Mouse (Mus musculus): ENCODE measurements around the gene Dus2.
A peak's percentile ranks its signal among the peaks of the same experiment; 100 is the strongest.

The Dus2 gene

GRCm38 (mm10) chr8:106044151-106044550 is 53.0 kb downstream of the Dus2 start:
- DNase-seq (ENCODE audit: low read depth, low spot score), result no peak

- DNase-seq (ENCODE audit: low read depth, low spot score), result no peak
These were observed 55.9 kb downstream of the Dus2 start for GRCm38 (mm10) chr8:106046872-106047559.

- no peak for DNase-seq (ENCODE audit: low read depth, low spot score)
These were observed 56.9 kb downstream of the Dus2 start for GRCm38 (mm10) chr8:106047854-106048630.

DNA sequence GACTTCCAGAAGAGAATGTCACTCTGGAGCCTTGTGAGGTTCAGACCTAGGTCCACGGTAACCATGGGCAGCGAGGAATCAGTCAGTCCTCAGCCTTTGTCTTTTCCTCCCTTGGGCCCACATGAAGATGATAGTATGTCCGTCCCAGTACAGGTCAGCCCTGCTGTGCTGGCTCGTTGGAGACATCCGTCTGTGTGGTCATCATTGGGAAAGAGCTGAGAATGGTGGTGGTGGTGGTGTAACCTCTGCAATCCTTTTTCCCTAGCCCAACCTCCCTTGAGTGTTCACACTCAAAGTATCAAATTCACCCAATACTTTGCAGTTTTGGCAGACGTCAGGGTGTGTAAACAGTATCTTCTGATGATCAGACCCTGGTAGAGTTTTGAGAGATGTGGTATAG is 58.7 kb downstream of the Dus2 start:
- DNase-seq (ENCODE audit: low read depth, low spot score), result no peak

DNA sequence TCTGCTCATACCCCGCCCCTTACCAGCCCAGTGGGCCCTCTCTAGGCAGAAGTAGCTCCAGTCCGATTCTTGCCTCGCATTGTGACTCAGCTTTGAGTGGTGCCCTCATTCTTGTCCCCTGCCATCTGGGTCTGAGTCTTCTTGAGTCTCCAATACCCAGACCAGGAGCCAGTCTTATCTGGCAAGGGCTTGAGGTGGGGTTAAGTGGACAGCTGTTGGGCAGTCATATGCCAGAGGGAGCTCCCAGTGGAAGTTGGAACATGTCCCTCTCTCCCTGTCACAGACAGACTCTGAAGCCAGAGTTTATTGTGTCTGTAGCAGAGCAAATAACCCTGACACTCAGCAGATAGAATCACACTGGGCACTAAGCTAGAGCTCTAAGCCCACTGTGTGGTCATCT is 59.9 kb downstream of the Dus2 start:
- DNase-seq (ENCODE audit: low read depth, low spot score), result no peak

- peak; percentile 75 for DNase-seq (ENCODE audit: low read depth, low spot score)
These were observed 61.5 kb downstream of the Dus2 start for GRCm38 (mm10) chr8:106052510-106053089.

GRCm38 (mm10) chr8:106054190-106054811 is 63.2 kb downstream of the Dus2 start:
- DNase-seq (ENCODE audit: low read depth, low spot score), result peak; percentile 83

DNA sequence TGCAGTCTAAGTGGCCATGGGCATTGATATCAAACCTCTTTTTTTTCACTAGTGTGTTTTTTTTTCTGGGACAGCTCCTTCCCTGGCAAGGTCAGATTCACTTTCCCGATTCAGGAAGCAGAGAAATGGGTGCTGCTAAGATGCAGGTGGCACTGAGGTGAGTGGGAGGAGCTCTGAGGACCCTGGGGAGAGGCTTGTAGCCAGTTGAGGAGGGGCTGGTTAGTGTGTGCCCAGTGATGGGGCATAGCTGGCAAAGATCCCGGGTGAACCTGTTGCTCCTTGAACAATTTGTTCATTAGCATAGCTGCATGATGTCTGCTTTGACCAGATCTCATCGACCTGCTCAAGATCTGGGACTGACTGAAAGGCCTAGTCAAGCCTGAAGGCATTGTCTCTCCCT is 63.9 kb downstream of the Dus2 start:
- no peak for DNase-seq (ENCODE audit: low read depth, low spot score)

GRCm38 (mm10) chr8:106056455-106056982 is 65.4 kb downstream of the Dus2 start:
- DNase-seq (ENCODE audit: low read depth, low spot score), result no peak

- DNase-seq (ENCODE audit: low read depth, low spot score), result peak; percentile 99
These were observed 67.8 kb downstream of the Dus2 start, which contains the start of gene Nfatc3 for GRCm38 (mm10) chr8:106058731-106059612. Gene Nfatc3 (plus strand): TSS chr8:106058840.

- DNase-seq (ENCODE audit: low read depth, low spot score), result no peak
These were observed 68.7 kb downstream of the Dus2 start for GRCm38 (mm10) chr8:106059613-106060371.

GRCm38 (mm10) chr8:106060521-106060920 is 69.4 kb downstream of the Dus2 start:
- no peak for DNase-seq (ENCODE audit: low read depth, low spot score)

- no peak for DNase-seq (ENCODE audit: low read depth, low spot score)
These were observed 70.5 kb downstream of the Dus2 start for GRCm38 (mm10) chr8:106061686-106062085.

DNA sequence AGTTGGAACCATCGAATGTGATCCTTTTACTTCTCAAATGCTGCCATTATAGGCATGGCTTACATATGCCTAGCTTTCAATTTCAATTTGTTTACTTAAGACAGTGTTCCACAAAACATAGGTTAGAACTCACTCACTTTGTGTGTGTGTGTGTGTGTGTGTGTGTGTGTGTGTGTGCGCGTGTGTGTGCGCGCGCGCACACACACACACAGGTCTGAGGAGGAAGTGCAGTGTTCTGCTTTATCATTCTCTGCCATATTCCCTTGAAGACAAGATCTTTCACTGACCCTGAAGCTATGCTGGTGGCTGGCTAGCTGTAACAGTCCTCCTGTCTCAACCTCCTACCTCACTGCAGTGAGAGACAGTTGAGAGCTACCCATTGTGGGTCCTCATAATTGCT is 71.9 kb downstream of the Dus2 start:
- peak; percentile 47 for DNase-seq (ENCODE audit: low read depth, low spot score)

DNA sequence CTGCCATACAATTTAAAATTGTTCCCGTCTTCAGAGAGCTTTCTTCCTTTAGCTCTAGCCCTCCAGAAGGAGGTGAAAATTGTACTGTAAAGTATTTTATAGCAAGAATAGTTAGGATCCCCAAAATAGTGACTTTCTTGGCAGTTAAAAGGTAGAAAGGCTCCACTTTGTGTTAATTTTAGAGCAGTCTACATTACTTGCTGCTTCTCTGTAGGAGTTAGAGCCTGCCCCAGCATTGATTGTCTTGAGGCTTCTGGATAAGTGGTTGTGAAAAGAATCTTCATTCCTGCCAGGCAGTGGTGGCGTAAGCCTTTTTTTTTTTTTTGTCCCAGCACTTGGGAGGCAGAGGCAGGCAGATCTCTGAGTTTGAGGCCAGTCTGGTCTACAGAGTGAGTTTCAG is 75.6 kb downstream of the Dus2 start:
- DNase-seq (ENCODE audit: low read depth, low spot score), result no peak

DNA sequence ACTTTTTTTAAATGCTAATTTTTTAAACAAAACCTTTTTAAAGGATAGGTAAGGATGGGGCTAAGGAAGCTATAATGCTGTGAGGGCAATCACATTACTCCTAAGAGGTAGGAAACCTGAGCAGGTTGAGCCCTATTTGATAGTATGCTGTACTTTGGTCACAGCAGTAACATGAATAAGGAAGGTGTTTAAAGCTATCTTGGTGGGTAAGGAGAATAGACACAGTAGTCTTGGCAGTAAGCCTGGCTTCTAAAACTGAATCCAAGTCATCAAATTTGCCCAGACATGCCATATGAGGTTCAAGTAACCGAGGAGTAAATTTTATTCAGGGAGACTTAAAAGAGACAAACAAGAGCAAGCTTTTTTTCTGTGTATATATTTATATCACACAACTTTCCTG is 78.4 kb downstream of the Dus2 start:
- DNase-seq (ENCODE audit: low read depth, low spot score), result no peak

DNA sequence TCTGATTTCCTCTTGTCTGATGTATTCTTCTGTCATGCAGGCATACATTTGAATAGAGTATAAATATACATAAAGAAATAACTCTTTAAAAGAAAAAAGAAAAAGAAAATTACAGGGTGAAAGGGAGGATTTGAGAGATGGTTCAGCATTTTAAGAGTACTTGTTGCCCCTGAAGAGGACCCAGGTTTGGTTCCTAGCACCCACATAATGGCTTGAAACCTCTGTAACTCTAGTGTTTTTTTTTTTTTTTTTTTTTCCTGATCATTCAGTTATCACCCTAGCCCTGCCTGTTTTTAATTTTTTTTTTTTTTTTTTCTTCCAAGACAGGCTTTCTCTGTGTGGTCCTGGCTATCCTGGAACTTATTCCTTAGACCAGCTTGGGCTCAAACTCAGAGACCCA is 81.0 kb downstream of the Dus2 start:
- no peak for DNase-seq (ENCODE audit: low read depth, low spot score)

GRCm38 (mm10) chr8:106074236-106074635 is 83.1 kb downstream of the Dus2 start:
- no peak for DNase-seq (ENCODE audit: low read depth, low spot score)

- peak; percentile 36 for DNase-seq (ENCODE audit: low read depth, low spot score)
These were observed 83.5 kb downstream of the Dus2 start for GRCm38 (mm10) chr8:106074659-106075058.

- DNase-seq (ENCODE audit: low read depth, low spot score), result peak; percentile 66
These were observed 84.2 kb downstream of the Dus2 start for GRCm38 (mm10) chr8:106075161-106075862.

Measured in CD4-positive, CD25-positive, alpha-beta regulatory T cell, adult 2 months (primary cell).